Comparison of ENCODE assay signal across 16 mouse cellular contexts in genomic region chr12:103332879-103333278, GRCm38 (mm10). TPM values are rescaled to one million over a fixed set of nuclear protein-coding genes. Genes with fewer than 3 reads are reported as not detected.
DNase-seq lines count a peak whose midpoint lies in the region; ATAC-seq lines count a peak whose summit lies in the region.
"Had no signal": no experiment of that assay in that cellular context is flagged by ENCODE, and none has a peak within 500 bp of the region (broad histone marks: within the 10 kb centered on the region; RNA-seq: fewer than 3 reads in every experiment).

No protein-coding gene starts in this region.

- ATAC-seq in granulocyte monocyte progenitor cell, adult 5-6 weeks (replicated peaks; ENCODE audit: poor library complexity, severe bottlenecking): peak; percentile 89
- peak; percentile 83 for ATAC-seq in neutrophil, adult 5-6 weeks (ENCODE audit: extremely low read depth, insufficient number of reproducible peaks, low FRiP score, poor library complexity, severe bottlenecking)

- intact Hi-C loops in left cerebral cortex, postnatal 10 days (cut with DNase I): no loop called here

- DNase-seq in lung, postnatal 36 days: peak; percentile 33
- no peak for DNase-seq in lung, postnatal 10 days
- peak; percentile 57 for DNase-seq in CD4-positive, CD25-positive, alpha-beta regulatory T cell, adult 2 months (ENCODE audit: low read depth, low spot score)
- DNase-seq in left cerebral cortex, postnatal 10 days (ENCODE audit: extremely low spot score in 1 of 2, low spot score in 2 of 2): no peak
- no peak for DNase-seq in adrenal gland, adult (ENCODE audit: inconsistent age in 2 of 2, low spot score in 1 of 2)
- DNase-seq in ovary, postnatal 10 days (ENCODE audit: low spot score): no peak
- DNase-seq: cerebellum, adult 11 months; kidney, adult 18-20 months; kidney, postnatal 25 days; layer of hippocampus, adult 9-11 months; lung, adult 18-20 months; midbrain, embryonic 14.5 days; retina, postnatal 1 day had no signal

RNA-seq across cellular contexts. Expression of gene Fam181a, which starts 22.1 kb away (rescaled TPM):
- total RNA-seq in granulocyte monocyte progenitor cell, adult 5-6 weeks (2014; fragmentation: Nextera tagmentation): not detected in 2 replicates
- total RNA-seq in granulocyte monocyte progenitor cell, adult 5-6 weeks (2017): not detected in 2 replicates
- total RNA-seq in neutrophil, adult 5-6 weeks (2017): not detected in 2 replicates
- 1 to 10 TPM; 5.1 to 7.1 TPM for total RNA-seq in left cerebral cortex, postnatal 10 days (2021)
- total RNA-seq: gastrocnemius, postnatal 4 days had no signal

RNA-seq across cellular contexts. Expression of gene Asb2, which starts 22.9 kb away (rescaled TPM):
- total RNA-seq in granulocyte monocyte progenitor cell, adult 5-6 weeks (2014; fragmentation: Nextera tagmentation): not detected in 2 replicates
- 0.41 TPM in 1 of 2 replicates, not detected in the other for total RNA-seq in granulocyte monocyte progenitor cell, adult 5-6 weeks (2017)
- total RNA-seq in neutrophil, adult 5-6 weeks (2017): not detected in 2 replicates
- total RNA-seq in left cerebral cortex, postnatal 10 days (2021): 1 to 10 TPM; 3.3 to 3.7 TPM

RNA-seq across cellular contexts. Expression of gene Otub2, which starts 55.6 kb away (rescaled TPM):
- total RNA-seq in granulocyte monocyte progenitor cell, adult 5-6 weeks (2014; fragmentation: Nextera tagmentation): 0.56 and 0.66 TPM in 2 replicates
- 0.67 and 0.78 TPM in 2 replicates for total RNA-seq in granulocyte monocyte progenitor cell, adult 5-6 weeks (2017)
- total RNA-seq in neutrophil, adult 5-6 weeks (2017): 2.8 TPM in 2 replicates
- 10 to 100 TPM; 20.6 to 23.2 TPM for total RNA-seq in left cerebral cortex, postnatal 10 days (2021)

Comparison
In these comparisons a context has a peak if more than half of its experiments do, and no peak if none do; other contexts are left out.
1. DNase-seq: peak in lung, postnatal 36 days (single experiment) and CD4-positive, CD25-positive, alpha-beta regulatory T cell, adult 2 months (single experiment); none in lung, postnatal 10 days (single experiment), left cerebral cortex, postnatal 10 days (0 of 2), adrenal gland, adult (0 of 2) and ovary, postnatal 10 days (single experiment).